In the genomic region with DNA sequence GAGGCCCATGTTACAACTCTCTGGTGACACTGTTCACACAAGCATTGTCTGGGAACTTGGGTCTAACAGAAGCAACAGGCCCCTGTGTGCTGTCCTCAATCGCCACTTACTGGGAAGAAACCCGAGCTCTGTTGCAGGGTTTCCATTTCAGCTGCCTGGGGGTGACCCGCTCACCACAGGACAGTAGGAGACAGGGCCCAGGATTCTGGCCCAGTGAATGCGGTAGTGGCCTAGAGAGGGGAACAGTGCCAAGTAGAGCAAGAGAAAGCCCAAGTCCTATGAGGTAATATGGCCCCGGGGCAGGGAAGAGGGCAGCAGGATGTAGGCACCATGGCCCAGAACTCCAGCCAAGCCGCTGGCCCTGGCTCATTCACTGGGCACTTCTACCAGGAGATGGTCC, we compare ENCODE assay signal across 10 mouse cellular contexts. TPM values are rescaled to one million over a fixed set of nuclear protein-coding genes. Genes with fewer than 3 reads are reported as not detected.
DNase-seq lines count a peak whose midpoint lies in the region; ATAC-seq lines count a peak whose summit lies in the region.
"Had no signal": no experiment of that assay in that cellular context is flagged by ENCODE, and none has a peak within 500 bp of the region (broad histone marks: within the 10 kb centered on the region; RNA-seq: fewer than 3 reads in every experiment).

No protein-coding gene starts in this region.

- peaks cover 22% of the 10 kb centered on the region for H3K4me1 ChIP-seq in hindbrain, embryonic 14.5 days (replicated peaks; ENCODE audit: control insufficient read depth, insufficient read depth, low read length)
- peaks cover 40% of the 10 kb centered on the region for H3K4me1 ChIP-seq in hindbrain, embryonic 12.5 days
- H3K4me1 ChIP-seq in heart, embryonic 15.5 days (replicated peaks), result peaks cover 26% of the 10 kb centered on the region
- H3K4me1 ChIP-seq in limb, embryonic 15.5 days, result peaks cover 25% of the 10 kb centered on the region
- peaks cover 23% of the 10 kb centered on the region for H3K4me1 ChIP-seq in midbrain, embryonic 15.5 days

- ATAC-seq in hindbrain, embryonic 14.5 days (ENCODE audit: low FRiP score), result no peak
- no peak for ATAC-seq in hindbrain, embryonic 12.5 days (ENCODE audit: low FRiP score)
- no peak for ATAC-seq in heart, embryonic 15.5 days (replicated peaks; ENCODE audit: insufficient number of reproducible peaks, insufficient read depth, low FRiP score, low read depth)
- ATAC-seq in limb, embryonic 15.5 days (ENCODE audit: insufficient number of reproducible peaks, low FRiP score, low TSS enrichment, low read depth), result no peak
- no peak for ATAC-seq in granulocyte monocyte progenitor cell, adult 5-6 weeks (replicated peaks; ENCODE audit: poor library complexity, severe bottlenecking)
- no peak for ATAC-seq in midbrain, embryonic 15.5 days (replicated peaks)

- 0 out of 2 replicates have a peak overlapping the region, but pooled peaks have one; percentile 43 for H3K27ac ChIP-seq in hindbrain, embryonic 14.5 days
- H3K27ac ChIP-seq in hindbrain, embryonic 12.5 days, result no peak overlapping the region
- H3K27ac ChIP-seq in heart, embryonic 15.5 days, result peak overlapping the region; percentile 78
- H3K27ac ChIP-seq in limb, embryonic 15.5 days, result peak overlapping the region; percentile 85; the same call in 1 of the 2 replicates
- no peak overlapping the region for H3K27ac ChIP-seq in midbrain, embryonic 15.5 days
- H3K27ac ChIP-seq: liver, embryonic 15.5 days had no signal

- no peak for DNase-seq in hindbrain, embryonic 14.5 days (ENCODE audit: low spot score)
- DNase-seq in adrenal gland, postnatal 25 days, result peak; percentile 20
- DNase-seq in right cerebral cortex, postnatal 14 days, result no peak
- DNase-seq: cerebellum, adult 9-10 months had no signal

- H3K27me3 ChIP-seq in hindbrain, embryonic 14.5 days (ENCODE audit: control insufficient read depth, insufficient read depth, low read length), result no peaks in the 10 kb centered on the region
- H3K27me3 ChIP-seq in hindbrain, embryonic 12.5 days, result no peaks in the 10 kb centered on the region
- H3K27me3 ChIP-seq in heart, embryonic 15.5 days, result no peaks in the 10 kb centered on the region
- no peaks in the 10 kb centered on the region for H3K27me3 ChIP-seq in limb, embryonic 15.5 days
- H3K27me3 ChIP-seq in midbrain, embryonic 15.5 days (replicated peaks), result no peaks in the 10 kb centered on the region
- H3K27me3 ChIP-seq: liver, embryonic 15.5 days had no signal

- no peak overlapping the region for H3K4me3 ChIP-seq in hindbrain, embryonic 14.5 days (replicated peaks; ENCODE audit: low read length)
- H3K4me3 ChIP-seq in hindbrain, embryonic 12.5 days, result no peak overlapping the region
- no peak overlapping the region for H3K4me3 ChIP-seq in heart, embryonic 15.5 days
- no peak overlapping the region for H3K4me3 ChIP-seq in limb, embryonic 15.5 days
- no peak overlapping the region for H3K4me3 ChIP-seq in midbrain, embryonic 15.5 days
- H3K4me3 ChIP-seq: liver, embryonic 15.5 days had no signal

- H3K9ac ChIP-seq in hindbrain, embryonic 14.5 days, result no peak overlapping the region
- H3K9ac ChIP-seq in hindbrain, embryonic 12.5 days, result no peak overlapping the region
- H3K9ac ChIP-seq in heart, embryonic 15.5 days, result no peak overlapping the region
- H3K9ac ChIP-seq in limb, embryonic 15.5 days, result no peak overlapping the region
- H3K9ac ChIP-seq in midbrain, embryonic 15.5 days, result no peak overlapping the region
- H3K9ac ChIP-seq: liver, embryonic 15.5 days had no signal

- H3K4me2 ChIP-seq in hindbrain, embryonic 14.5 days (replicated peaks), result no peak overlapping the region
- no peak overlapping the region for H3K4me2 ChIP-seq in hindbrain, embryonic 12.5 days (replicated peaks)
- no peak overlapping the region for H3K4me2 ChIP-seq in heart, embryonic 15.5 days
- H3K4me2 ChIP-seq in limb, embryonic 15.5 days, result no peak overlapping the region
- H3K4me2 ChIP-seq in midbrain, embryonic 15.5 days, result no peak overlapping the region
- H3K4me2 ChIP-seq: liver, embryonic 15.5 days had no signal

- H3K36me3 ChIP-seq in hindbrain, embryonic 14.5 days (replicated peaks; ENCODE audit: control insufficient read depth, insufficient read depth), result peaks cover 19% of the 10 kb centered on the region
- peaks cover 15% of the 10 kb centered on the region for H3K36me3 ChIP-seq in hindbrain, embryonic 12.5 days
- no peaks in the 10 kb centered on the region for H3K36me3 ChIP-seq in heart, embryonic 15.5 days
- H3K36me3 ChIP-seq in limb, embryonic 15.5 days, result peaks cover 9% of the 10 kb centered on the region; the same call in 1 of the 2 replicates
- H3K36me3 ChIP-seq in midbrain, embryonic 15.5 days (replicated peaks), result no peaks in the 10 kb centered on the region; the same call in 1 of the 2 replicates
- H3K36me3 ChIP-seq: liver, embryonic 15.5 days had no signal

- 81% methylated on average over 6 of the region's 6 CpGs for WGBS in hindbrain, embryonic 14.5 days
- WGBS in hindbrain, embryonic 12.5 days, result 68% methylated on average over 6 of the region's 6 CpGs
- WGBS in heart, embryonic 15.5 days, result 71% methylated on average over 6 of the region's 6 CpGs
- 63% methylated on average over 6 of the region's 6 CpGs for WGBS in limb, embryonic 15.5 days
- WGBS in midbrain, embryonic 15.5 days, result 86% methylated on average over 6 of the region's 6 CpGs

- H3K9me3 ChIP-seq in hindbrain, embryonic 14.5 days (ENCODE audit: control insufficient read depth, low read length), result no peaks in the 10 kb centered on the region
- no peaks in the 10 kb centered on the region for H3K9me3 ChIP-seq in hindbrain, embryonic 12.5 days (replicated peaks)
- no peaks in the 10 kb centered on the region for H3K9me3 ChIP-seq in heart, embryonic 15.5 days (replicated peaks)
- H3K9me3 ChIP-seq in limb, embryonic 15.5 days, result no peaks in the 10 kb centered on the region
- H3K9me3 ChIP-seq in midbrain, embryonic 15.5 days, result no peaks in the 10 kb centered on the region
- H3K9me3 ChIP-seq: liver, embryonic 15.5 days had no signal

RNA-seq across cellular contexts. Expression of a gene that starts 11.4 kb away (rescaled TPM):
- 16.3 and 16.8 TPM in 2 replicates for polyA plus RNA-seq in hindbrain, embryonic 14.5 days (2014; fragmentation: Nextera tagmentation; extraction: Ambion mirVana)
- polyA plus RNA-seq in hindbrain, embryonic 12.5 days (2016; fragmentation: Nextera tagmentation; extraction: Ambion mirVana), result 12.6 and 13.0 TPM in 2 replicates
- total RNA-seq in adrenal gland, postnatal 25 days (2021), result 13.9 and 17.8 TPM in 2 replicates
- polyA plus RNA-seq in heart, embryonic 15.5 days (2015; fragmentation: Nextera tagmentation; extraction: Ambion mirVana), result 1.4 and 1.8 TPM in 2 replicates
- polyA plus RNA-seq in limb, embryonic 15.5 days (2015; fragmentation: Nextera tagmentation; extraction: Ambion mirVana), result 3.3 and 3.9 TPM in 2 replicates
- total RNA-seq in granulocyte monocyte progenitor cell, adult 5-6 weeks (2014; fragmentation: Nextera tagmentation), result 4.5 and 5.1 TPM in 2 replicates
- total RNA-seq in granulocyte monocyte progenitor cell, adult 5-6 weeks (2017), result 2.5 and 7.9 TPM in 2 replicates
- 16.1 and 16.9 TPM in 2 replicates for polyA plus RNA-seq in midbrain, embryonic 15.5 days (2015; fragmentation: Nextera tagmentation; extraction: Ambion mirVana)

RNA-seq across cellular contexts. Expression of a gene that starts 19.1 kb away (rescaled TPM):
- polyA plus RNA-seq in hindbrain, embryonic 14.5 days (2014; fragmentation: Nextera tagmentation; extraction: Ambion mirVana), result 0.25 and 0.39 TPM in 2 replicates
- 0.18 and 0.23 TPM in 2 replicates for polyA plus RNA-seq in hindbrain, embryonic 12.5 days (2016; fragmentation: Nextera tagmentation; extraction: Ambion mirVana)
- not detected in 2 replicates for total RNA-seq in adrenal gland, postnatal 25 days (2021)
- polyA plus RNA-seq in heart, embryonic 15.5 days (2015; fragmentation: Nextera tagmentation; extraction: Ambion mirVana), result 0.06 TPM in 1 of 2 replicates, not detected in the other
- 0.09 and 0.17 TPM in 2 replicates for polyA plus RNA-seq in limb, embryonic 15.5 days (2015; fragmentation: Nextera tagmentation; extraction: Ambion mirVana)
- not detected in 2 replicates for total RNA-seq in granulocyte monocyte progenitor cell, adult 5-6 weeks (2014; fragmentation: Nextera tagmentation)
- total RNA-seq in granulocyte monocyte progenitor cell, adult 5-6 weeks (2017), result not detected in 2 replicates
- polyA plus RNA-seq in midbrain, embryonic 15.5 days (2015; fragmentation: Nextera tagmentation; extraction: Ambion mirVana), result 0.64 and 0.98 TPM in 2 replicates
- polyA plus RNA-seq: liver, embryonic 15.5 days had no signal

RNA-seq across cellular contexts. Expression of a gene that starts 40.3 kb away (rescaled TPM):
- 174 and 178 TPM in 2 replicates for polyA plus RNA-seq in hindbrain, embryonic 14.5 days (2014; fragmentation: Nextera tagmentation; extraction: Ambion mirVana)
- 226 and 228 TPM in 2 replicates for polyA plus RNA-seq in hindbrain, embryonic 12.5 days (2016; fragmentation: Nextera tagmentation; extraction: Ambion mirVana)
- 46.6 and 60.4 TPM in 2 replicates for total RNA-seq in adrenal gland, postnatal 25 days (2021)
- polyA plus RNA-seq in heart, embryonic 15.5 days (2015; fragmentation: Nextera tagmentation; extraction: Ambion mirVana), result 156 and 190 TPM in 2 replicates
- polyA plus RNA-seq in limb, embryonic 15.5 days (2015; fragmentation: Nextera tagmentation; extraction: Ambion mirVana), result 226 and 241 TPM in 2 replicates
- 284 and 297 TPM in 2 replicates for total RNA-seq in granulocyte monocyte progenitor cell, adult 5-6 weeks (2014; fragmentation: Nextera tagmentation)
- total RNA-seq in granulocyte monocyte progenitor cell, adult 5-6 weeks (2017), result 146 and 201 TPM in 2 replicates
- 191 and 194 TPM in 2 replicates for polyA plus RNA-seq in midbrain, embryonic 15.5 days (2015; fragmentation: Nextera tagmentation; extraction: Ambion mirVana)

Comparison
In these comparisons a context has a peak if more than half of its experiments do, and no peak if none do; other contexts are left out.
1. H3K27ac ChIP-seq: peak in hindbrain, embryonic 14.5 days (single experiment), heart, embryonic 15.5 days (single experiment) and limb, embryonic 15.5 days (single experiment); none in hindbrain, embryonic 12.5 days (single experiment) and midbrain, embryonic 15.5 days (single experiment).